Mouse (Mus musculus) forebrain, embryonic 13.5 days (tissue): ENCODE measurements at regions not wholly inside any gene's neighbourhood (a gene's known extent, or its start where the extent isn't known, plus 50 kb on each side); places are given as distances from the start of the nearest gene placed in this dataset. TPM values are rescaled to one million over a fixed set of nuclear protein-coding genes. Genes with fewer than 3 reads are reported as not detected.

Experiments used
- ATAC-seq: fragments of 200-750 bp; cut with Nextera tagmentation; 2 replicates; pipeline ENCODE4 v1.8.0; 2017
- H3K27ac ChIP-seq: fragments of 300-500 bp; sonication (generic); 2 replicates; pipeline ENCODE4 v1.5.1; 2015; ENCODE audit warnings: inconsistent platforms, mild to moderate bottlenecking, moderate library complexity
- H3K27me3 ChIP-seq: fragments of 300-500 bp; sonication (generic); 2 replicates; pipeline ENCODE4 v1.6.1; 2015; ENCODE audit warnings: mild to moderate bottlenecking, inconsistent platforms
- H3K36me3 ChIP-seq: fragments of 300-500 bp; sonication (generic); 2 replicates; pipeline ENCODE4 v1.6.1; 2015; ENCODE audit warnings: mild to moderate bottlenecking, inconsistent platforms; ENCODE audit not compliant: poor library complexity, severe bottlenecking
- H3K4me1 ChIP-seq: fragments of 300-500 bp; sonication (generic); 2 replicates; pipeline ENCODE4 v1.6.1; 2015; ENCODE audit warnings: inconsistent platforms
- H3K4me2 ChIP-seq: fragments of 300-500 bp; sonication (generic); 2 replicates; pipeline ENCODE4 v1.6.1; 2015; ENCODE audit warnings: inconsistent platforms, mild to moderate bottlenecking, moderate library complexity
- H3K4me3 ChIP-seq: fragments of 300-500 bp; sonication (generic); 2 replicates; pipeline ENCODE4 v1.5.1; 2015; ENCODE audit warnings: mild to moderate bottlenecking, inconsistent platforms
- H3K9ac ChIP-seq: fragments of 300-500 bp; sonication (generic); 2 replicates; pipeline ENCODE4 v1.6.1; 2015; ENCODE audit warnings: mild to moderate bottlenecking, inconsistent platforms
- H3K9me3 ChIP-seq: fragments of 300-500 bp; sonication (generic); replicated peaks from 2 replicates; pipeline ENCODE4 v1.6.1; 2016; ENCODE audit warnings: inconsistent platforms
- WGBS: fragments of 180-500 bp; shearing (Covaris S2); methylation state at CpG from one replicate; pipeline ENCODE4 v1.1.7; 2015; 5-methylcytosine and 5-hydroxymethylcytosine counted together
- microRNA-seq: library from miRNA; unstranded; fragments of <30 nt; microRNA quantifications from one replicate; pipeline ENCODE4, GENCODE M21; 2016

DNA sequence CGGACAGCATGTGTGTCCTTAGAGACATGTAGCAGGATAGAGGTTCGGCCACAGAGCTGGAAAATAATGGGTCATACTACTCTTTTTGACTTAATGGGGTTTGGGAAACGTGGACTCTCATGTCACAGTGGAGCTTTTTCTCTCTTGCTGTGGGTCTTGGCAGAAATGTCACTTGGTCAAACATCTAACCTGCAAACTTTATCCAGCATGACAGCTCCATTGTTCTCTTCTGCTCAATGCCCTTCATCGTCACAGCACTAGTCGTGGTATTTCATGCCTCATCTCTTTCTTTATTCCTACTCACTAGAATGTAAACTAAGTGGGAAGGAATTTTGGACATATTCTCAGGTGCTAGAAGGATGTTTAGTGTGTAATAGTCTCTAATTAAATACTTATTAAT is 171.9 kb upstream of the Steap4 start:
- no peaks in the 10 kb centered on the region for H3K36me3 ChIP-seq
- no peak for ATAC-seq
- no peak overlapping the region for H3K4me2 ChIP-seq
- H3K9ac ChIP-seq = no peak overlapping the region
- no peaks in the 10 kb centered on the region for H3K4me1 ChIP-seq
- H3K27ac ChIP-seq = no peak overlapping the region
- WGBS = 49% methylated on average over 5 of the region's 5 CpGs
- H3K9me3 ChIP-seq = no peaks in the 10 kb centered on the region
- H3K27me3 ChIP-seq = no peaks in the 10 kb centered on the region
- H3K4me3 ChIP-seq = no peak overlapping the region

DNA sequence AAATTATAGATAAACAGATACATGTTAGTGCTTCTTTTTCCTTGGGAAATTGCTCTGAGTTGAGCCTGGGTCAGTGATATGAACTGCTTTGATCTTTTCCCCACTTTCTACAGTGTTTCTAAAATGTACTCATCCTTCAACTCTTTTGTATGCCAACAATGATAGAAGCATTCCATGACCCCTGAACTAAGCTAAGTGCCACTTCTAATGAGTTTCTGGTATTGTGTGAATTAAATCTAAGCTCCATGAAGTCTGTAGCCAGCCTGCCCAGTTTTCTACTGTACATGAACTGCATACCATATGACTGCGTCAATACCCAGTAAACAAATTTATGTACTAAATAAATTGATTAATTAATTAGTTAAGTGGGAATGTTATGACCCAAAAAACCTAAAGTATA is 171.1 kb upstream of the Steap4 start:
- H3K9me3 ChIP-seq = no peaks in the 10 kb centered on the region
- H3K36me3 ChIP-seq = no peaks in the 10 kb centered on the region
- no peak overlapping the region for H3K4me2 ChIP-seq
- ATAC-seq = no peak
- no peaks in the 10 kb centered on the region for H3K27me3 ChIP-seq
- no peak overlapping the region for H3K9ac ChIP-seq
- H3K27ac ChIP-seq = no peak overlapping the region
- WGBS = 89% methylated on average over 1 of the region's 1 CpGs
- H3K4me1 ChIP-seq = no peaks in the 10 kb centered on the region
- no peak overlapping the region for H3K4me3 ChIP-seq

DNA sequence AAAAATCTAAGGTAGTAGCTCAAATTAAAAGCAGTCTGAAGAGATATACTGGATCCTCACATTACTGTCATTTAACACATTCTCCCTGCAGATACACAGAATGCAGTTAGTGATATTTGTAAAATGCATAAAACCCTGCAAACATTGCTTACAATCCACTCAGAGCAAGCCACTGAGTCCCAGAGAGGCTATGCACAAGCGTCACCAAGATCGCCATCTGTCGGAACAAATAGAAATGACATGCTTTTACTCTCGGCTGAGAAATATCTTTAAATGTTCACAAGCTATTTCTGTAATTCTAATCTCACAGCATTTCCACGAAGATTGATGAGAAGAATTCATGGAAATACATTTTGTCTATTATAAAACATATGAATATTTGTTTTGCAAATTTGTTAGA is 139.7 kb upstream of the Steap4 start:
- Histone ChIP-seq H3K36me3 (no peaks in the 10 kb centered on the region), H3K4me2 (no peak overlapping the region), H3K4me1 (no peaks in the 10 kb centered on the region), H3K9me3 (no peaks in the 10 kb centered on the region), H3K27ac (no peak overlapping the region), H3K27me3 (no peaks in the 10 kb centered on the region), H3K4me3 (no peak overlapping the region), H3K9ac (no peak overlapping the region)
- 29% methylated on average over 5 of the region's 5 CpGs for WGBS
- 0 out of 2 replicates have a peak, but pooled peaks have one; percentile 58 for ATAC-seq

DNA sequence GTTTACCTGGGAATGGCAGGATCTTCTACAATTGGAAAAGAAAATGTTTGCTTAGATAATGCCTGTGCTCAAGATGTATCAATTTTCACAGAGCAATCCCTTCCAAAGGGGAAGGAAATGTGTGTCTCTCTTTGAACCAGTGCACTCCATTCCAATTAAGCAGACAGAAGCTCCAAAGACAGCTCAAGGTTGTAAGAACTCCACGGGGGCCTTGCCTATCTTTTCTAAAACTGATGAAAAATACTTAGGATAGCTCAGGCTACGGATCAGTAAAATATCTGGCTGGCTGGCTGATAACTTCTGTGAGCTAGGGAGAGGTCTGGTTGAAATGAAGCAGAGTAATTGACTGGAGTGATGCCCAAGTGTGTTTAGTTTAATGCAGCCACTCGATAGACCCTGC is 138.6 kb upstream of the Steap4 start:
- Histone ChIP-seq H3K9ac (no peak overlapping the region), H3K4me2 (no peak overlapping the region), H3K36me3 (no peaks in the 10 kb centered on the region), H3K27ac (no peak overlapping the region), H3K9me3 (no peaks in the 10 kb centered on the region), H3K27me3 (no peaks in the 10 kb centered on the region), H3K4me3 (no peak overlapping the region), H3K4me1 (no peaks in the 10 kb centered on the region)
- 73% methylated on average over 3 of the region's 3 CpGs for WGBS
- no peak for ATAC-seq

DNA sequence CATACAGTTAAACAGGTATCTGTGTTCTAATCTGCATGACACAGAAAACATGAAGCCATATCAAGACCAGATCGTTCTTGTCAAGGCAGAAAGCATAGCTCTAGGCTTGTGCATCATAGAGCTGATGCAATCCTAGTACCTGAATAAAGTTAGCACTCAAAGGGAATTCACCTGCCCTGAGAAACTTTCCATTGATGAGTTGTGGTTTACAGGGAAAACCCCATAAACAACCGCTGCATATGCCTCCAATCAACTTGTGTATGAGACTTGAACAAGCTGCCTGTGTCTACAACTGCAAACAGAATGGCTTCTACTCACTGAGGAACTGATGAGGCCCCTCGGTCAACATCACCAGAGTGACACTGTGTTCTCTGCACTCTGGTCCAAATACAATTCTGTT is 130.6 kb upstream of the Steap4 start:
- Histone ChIP-seq H3K9me3 (no peaks in the 10 kb centered on the region), H3K4me1 (no peaks in the 10 kb centered on the region), H3K27ac (no peak overlapping the region), H3K4me3 (no peak overlapping the region), H3K9ac (no peak overlapping the region), H3K4me2 (no peak overlapping the region), H3K27me3 (no peaks in the 10 kb centered on the region), H3K36me3 (no peaks in the 10 kb centered on the region)
- no peak for ATAC-seq
- WGBS = 85% methylated on average over 3 of the region's 3 CpGs

DNA sequence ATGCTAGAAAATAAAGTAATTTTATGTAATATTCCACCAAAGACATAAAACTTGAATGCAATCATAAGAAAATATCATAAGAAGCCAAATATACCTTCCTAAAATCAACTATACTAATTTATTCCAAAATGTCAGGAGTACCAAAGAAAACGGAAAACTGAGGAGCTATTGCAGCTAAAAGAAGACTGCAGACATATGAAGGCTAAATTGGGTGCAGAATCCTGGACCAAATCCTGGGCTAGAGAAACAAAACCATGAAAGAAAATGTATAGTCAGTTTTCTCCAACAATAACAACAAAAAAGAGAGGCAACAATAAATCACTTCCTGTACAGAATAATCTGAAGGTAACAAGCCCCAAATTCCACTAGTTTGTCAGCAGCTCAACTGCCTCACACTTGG is 126.4 kb upstream of the Steap4 start:
- ATAC-seq = no peak
- Histone ChIP-seq H3K9ac (no peak overlapping the region), H3K4me2 (no peak overlapping the region), H3K4me1 (no peaks in the 10 kb centered on the region), H3K27me3 (no peaks in the 10 kb centered on the region), H3K4me3 (no peak overlapping the region), H3K36me3 (no peaks in the 10 kb centered on the region), H3K27ac (no peak overlapping the region), H3K9me3 (no peaks in the 10 kb centered on the region)
- 84% methylated on average over 1 of the region's 1 CpGs for WGBS

DNA sequence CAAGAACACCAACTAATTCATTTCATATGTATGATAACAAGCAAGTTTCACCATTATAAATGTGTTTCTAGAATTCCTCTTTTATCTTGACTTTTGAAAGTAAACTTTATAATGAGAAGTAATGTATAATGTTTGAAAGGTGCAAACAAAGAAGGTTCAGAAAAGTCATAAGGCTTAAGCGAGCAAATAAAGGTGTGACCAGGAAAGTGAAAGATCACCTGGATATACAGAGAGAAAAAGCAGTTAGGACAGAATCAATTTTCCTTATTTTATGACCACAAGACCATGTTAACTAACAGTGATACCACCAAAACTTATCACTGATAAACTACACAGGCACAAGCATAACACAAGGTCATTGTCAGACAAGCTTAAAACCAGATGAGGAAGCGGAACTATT is 97.2 kb upstream of the Steap4 start:
- 90% methylated on average over 2 of the region's 2 CpGs for WGBS
- Histone ChIP-seq H3K9ac (no peak overlapping the region), H3K27ac (no peak overlapping the region), H3K27me3 (no peaks in the 10 kb centered on the region), H3K9me3 (no peaks in the 10 kb centered on the region), H3K4me3 (no peak overlapping the region), H3K4me1 (no peaks in the 10 kb centered on the region), H3K4me2 (no peak overlapping the region), H3K36me3 (no peaks in the 10 kb centered on the region)
- ATAC-seq = no peak

DNA sequence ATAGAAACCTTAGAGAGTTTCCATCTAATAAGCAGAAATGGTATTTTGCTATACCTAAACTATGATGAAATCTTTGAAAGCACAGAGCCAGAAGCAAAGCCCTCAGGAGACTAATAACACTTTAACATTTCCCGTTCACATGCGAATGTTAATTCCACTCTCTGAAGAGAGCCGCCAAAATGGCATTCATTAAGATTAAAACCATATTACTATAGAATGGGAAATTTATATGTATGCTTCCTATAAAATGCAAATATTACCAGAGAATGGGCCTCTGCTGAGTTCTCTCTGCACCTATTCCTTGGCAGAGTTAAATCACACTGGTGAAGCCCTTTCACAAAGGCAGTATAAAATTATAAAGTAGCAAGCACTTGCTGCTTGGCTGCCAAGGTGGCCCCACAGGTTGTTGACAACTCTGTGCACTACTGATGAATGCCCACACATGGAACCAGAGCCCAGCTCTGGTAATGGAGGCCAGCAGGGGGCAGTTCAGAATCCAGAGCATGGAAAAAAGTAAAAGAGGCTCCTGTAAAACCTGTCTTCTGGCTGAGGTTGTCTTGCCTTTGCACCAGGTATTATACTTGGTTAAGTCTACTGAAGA is 94.1 kb upstream of the Steap4 start:
- Histone ChIP-seq H3K9ac (no peak overlapping the region), H3K4me1 (no peaks in the 10 kb centered on the region), H3K9me3 (no peaks in the 10 kb centered on the region), H3K36me3 (no peaks in the 10 kb centered on the region), H3K27ac (no peak overlapping the region), H3K4me3 (no peak overlapping the region), H3K4me2 (no peak overlapping the region), H3K27me3 (no peaks in the 10 kb centered on the region)
- 88% methylated on average over 3 of the region's 3 CpGs for WGBS
- no peak for ATAC-seq

DNA sequence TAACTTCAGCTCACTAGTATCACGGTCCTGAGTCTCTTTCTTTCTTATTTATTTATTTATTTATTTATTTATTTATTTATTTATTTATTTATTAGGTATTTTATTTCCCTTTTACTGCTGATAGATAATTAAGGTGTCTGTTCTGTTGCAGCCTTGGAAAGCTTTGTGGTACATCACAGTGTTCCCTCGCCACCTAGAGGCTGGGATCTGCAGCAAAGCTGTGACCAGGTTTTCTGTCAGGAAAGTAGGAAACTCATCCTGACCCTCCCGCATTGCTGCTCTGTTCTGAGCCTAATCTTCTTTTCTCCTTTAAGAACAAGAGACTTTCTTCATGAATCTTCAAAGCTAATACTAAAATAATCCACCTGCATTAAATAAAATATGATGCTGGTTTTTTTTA is 60.7 kb upstream of the Steap4 start:
- no peak overlapping the region for H3K27ac ChIP-seq
- H3K9ac ChIP-seq = no peak overlapping the region
- peak; percentile 75 for ATAC-seq
- no peak overlapping the region for H3K4me3 ChIP-seq
- 75% methylated on average over 3 of the region's 3 CpGs for WGBS
- H3K9me3 ChIP-seq = no peaks in the 10 kb centered on the region
- H3K4me2 ChIP-seq = no peak overlapping the region
- no peaks in the 10 kb centered on the region for H3K27me3 ChIP-seq
- H3K4me1 ChIP-seq = no peaks in the 10 kb centered on the region
- H3K36me3 ChIP-seq = no peaks in the 10 kb centered on the region

Small RNA genes in the stretch of these regions (microRNA-seq; reads per million reads assigned to microRNA genes)
- gene Gm22196 = not detected
